In genomic region chr13:55898257-55898950, GRCm38 (mm10) we compare ENCODE assay signal across 13 mouse cellular contexts.
DNase-seq lines count a peak whose midpoint lies in the region; ATAC-seq and TF ChIP-seq lines count a peak whose summit lies in the region.
"Had no signal": no experiment of that assay in that cellular context is flagged by ENCODE, and none has a peak within 500 bp of the region (broad histone marks: within the 10 kb centered on the region; RNA-seq: fewer than 3 reads in every experiment).

No protein-coding gene starts in this region.

- H3K4me2 ChIP-seq in midbrain, postnatal 0 days (ENCODE audit: low read depth, low read length, poor library complexity, severe bottlenecking), result no peak overlapping the region
- no peak overlapping the region for H3K4me2 ChIP-seq in embryonic facial prominence, embryonic 11.5 days (ENCODE audit: low read depth, low read length)
- H3K4me2 ChIP-seq in forebrain, embryonic 14.5 days (ENCODE audit: low read length), result no peak overlapping the region
- H3K4me2 ChIP-seq in stomach, embryonic 14.5 days (replicated peaks; ENCODE audit: low read depth, low read length), result no peak overlapping the region
- H3K4me2 ChIP-seq: heart, embryonic 15.5 days; liver, embryonic 11.5 days; midbrain, embryonic 12.5 days had no signal

- no peak overlapping the region for H3K9ac ChIP-seq in midbrain, postnatal 0 days (replicated peaks; ENCODE audit: low read length, poor library complexity, severe bottlenecking)
- H3K9ac ChIP-seq in embryonic facial prominence, embryonic 11.5 days (replicated peaks; ENCODE audit: low read length), result peak overlapping the region; percentile 14; the same call in 1 of the 2 replicates
- no peak overlapping the region for H3K9ac ChIP-seq in forebrain, embryonic 14.5 days (ENCODE audit: low read length)
- H3K9ac ChIP-seq in stomach, embryonic 14.5 days (replicated peaks; ENCODE audit: low read depth, low read length), result no peak overlapping the region
- H3K9ac ChIP-seq: heart, embryonic 15.5 days; midbrain, embryonic 12.5 days had no signal

- no peak for DNase-seq in midbrain, embryonic 10.5 days (ENCODE audit: low spot score)
- DNase-seq in midbrain, postnatal 0 days (ENCODE audit: low spot score), result no peak
- DNase-seq in embryonic facial prominence, embryonic 11.5 days (ENCODE audit: low spot score), result no peak
- peak; percentile 56 for DNase-seq in forebrain, embryonic 14.5 days (ENCODE audit: low spot score)
- DNase-seq in left cerebral cortex, postnatal 14 days (ENCODE audit: low spot score in 2 of 2), result no peak
- DNase-seq in adipocyte (ENCODE audit: low spot score), result no peak
- DNase-seq: kidney, postnatal 25 days; layer of hippocampus, postnatal 36 days; lung, postnatal 10 days had no signal

- H3K27ac ChIP-seq in midbrain, embryonic 10.5 days (replicated peaks), result peak overlapping the region; percentile 69
- no peak overlapping the region for H3K27ac ChIP-seq in midbrain, postnatal 0 days (ENCODE audit: low read depth, low read length)
- H3K27ac ChIP-seq in embryonic facial prominence, embryonic 11.5 days (replicated peaks; ENCODE audit: low read depth, low read length), result no peak overlapping the region
- H3K27ac ChIP-seq in forebrain, embryonic 14.5 days (ENCODE audit: low read depth, low read length), result peak overlapping the region; percentile 39; the same call in 1 of the 2 replicates
- H3K27ac ChIP-seq in stomach, embryonic 14.5 days (ENCODE audit: low read length), result peak overlapping the region; percentile 74; the same call in 1 of the 2 replicates
- H3K27ac ChIP-seq: heart, embryonic 15.5 days; midbrain, embryonic 12.5 days had no signal

- peaks cover 30% of the 10 kb centered on the region for H3K4me1 ChIP-seq in midbrain, embryonic 10.5 days
- 0 out of 2 replicates have a peak, but pooled peaks cover 4% of the 10 kb centered on the region for H3K4me1 ChIP-seq in midbrain, postnatal 0 days (ENCODE audit: insufficient read depth, low read length)
- no peaks in the 10 kb centered on the region for H3K4me1 ChIP-seq in embryonic facial prominence, embryonic 11.5 days (ENCODE audit: control insufficient read depth, insufficient read depth, low read length)
- H3K4me1 ChIP-seq in forebrain, embryonic 14.5 days (ENCODE audit: control insufficient read depth, insufficient read depth, low read length), result peaks cover 15% of the 10 kb centered on the region
- H3K4me1 ChIP-seq in stomach, embryonic 14.5 days (ENCODE audit: control insufficient read depth, insufficient read depth, low read length), result peaks cover 33% of the 10 kb centered on the region

- no peak for TF ChIP-seq CTCF in midbrain, postnatal 0 days (IDR thresholded peaks at IDR 0.05)

- WGBS in midbrain, embryonic 10.5 days, result 66% methylated on average over 17 of the region's 17 CpGs
- WGBS in midbrain, postnatal 0 days, result 50% methylated on average over 17 of the region's 17 CpGs
- 66% methylated on average over 17 of the region's 17 CpGs for WGBS in embryonic facial prominence, embryonic 11.5 days
- WGBS in forebrain, embryonic 14.5 days, result 21% methylated on average over 17 of the region's 17 CpGs
- 80% methylated on average over 17 of the region's 17 CpGs for WGBS in stomach, embryonic 14.5 days

- no peak for ATAC-seq in midbrain, postnatal 0 days (ENCODE audit: low FRiP score)
- no peak for ATAC-seq in embryonic facial prominence, embryonic 11.5 days (replicated peaks; ENCODE audit: insufficient number of reproducible peaks, low FRiP score, low TSS enrichment, low read depth)
- ATAC-seq in forebrain, embryonic 14.5 days, result peak; percentile 46
- ATAC-seq in stomach, embryonic 14.5 days (ENCODE audit: insufficient number of reproducible peaks, insufficient read depth, low FRiP score, low read depth), result no peak

- H3K36me3 ChIP-seq in midbrain, embryonic 10.5 days, result no peaks in the 10 kb centered on the region
- no peaks in the 10 kb centered on the region for H3K36me3 ChIP-seq in midbrain, postnatal 0 days (ENCODE audit: insufficient read depth, low read length)
- no peaks in the 10 kb centered on the region for H3K36me3 ChIP-seq in embryonic facial prominence, embryonic 11.5 days (replicated peaks; ENCODE audit: control insufficient read depth, insufficient read depth, low read depth, low read length)
- H3K36me3 ChIP-seq in forebrain, embryonic 14.5 days (ENCODE audit: control insufficient read depth, insufficient read depth, low read length), result no peaks in the 10 kb centered on the region
- H3K36me3 ChIP-seq in stomach, embryonic 14.5 days (ENCODE audit: control insufficient read depth, insufficient read depth, low read length), result no peaks in the 10 kb centered on the region
- H3K36me3 ChIP-seq: heart, embryonic 15.5 days; midbrain, embryonic 12.5 days had no signal

- intact Hi-C loops in left cerebral cortex, postnatal 14 days (cut with DNase I), result no loop called here

- peaks cover 34% of the 10 kb centered on the region for H3K27me3 ChIP-seq in midbrain, embryonic 10.5 days (ENCODE audit: low read depth, poor library complexity, severe bottlenecking)
- no peaks in the 10 kb centered on the region; the same call in 1 of the 2 replicates for H3K27me3 ChIP-seq in midbrain, postnatal 0 days (ENCODE audit: insufficient read depth, low read length)
- no peaks in the 10 kb centered on the region for H3K27me3 ChIP-seq in embryonic facial prominence, embryonic 11.5 days (ENCODE audit: control insufficient read depth, insufficient read depth, low read length)
- no peaks in the 10 kb centered on the region for H3K27me3 ChIP-seq in forebrain, embryonic 14.5 days (replicated peaks; ENCODE audit: control insufficient read depth, insufficient read depth, low read length)
- no peaks in the 10 kb centered on the region for H3K27me3 ChIP-seq in stomach, embryonic 14.5 days (ENCODE audit: control insufficient read depth, insufficient read depth, low read length)

- H3K9me3 ChIP-seq in midbrain, embryonic 10.5 days (replicated peaks), result no peaks in the 10 kb centered on the region
- no peaks in the 10 kb centered on the region for H3K9me3 ChIP-seq in midbrain, postnatal 0 days (ENCODE audit: low read length)
- no peaks in the 10 kb centered on the region for H3K9me3 ChIP-seq in embryonic facial prominence, embryonic 11.5 days (replicated peaks; ENCODE audit: control insufficient read depth, low read length)
- H3K9me3 ChIP-seq in forebrain, embryonic 14.5 days (replicated peaks; ENCODE audit: control insufficient read depth, low read length), result no peaks in the 10 kb centered on the region
- no peaks in the 10 kb centered on the region for H3K9me3 ChIP-seq in stomach, embryonic 14.5 days (ENCODE audit: control insufficient read depth, low read depth, low read length)
- H3K9me3 ChIP-seq: heart, embryonic 15.5 days; midbrain, embryonic 12.5 days had no signal

- H3K4me3 ChIP-seq in midbrain, embryonic 10.5 days, result 0 out of 2 replicates have a peak overlapping the region, but pooled peaks have one; percentile 11
- no peak overlapping the region for H3K4me3 ChIP-seq in midbrain, postnatal 0 days (ENCODE audit: low read depth, low read length)
- no peak overlapping the region for H3K4me3 ChIP-seq in embryonic facial prominence, embryonic 11.5 days (ENCODE audit: low read depth, low read length)
- no peak overlapping the region for H3K4me3 ChIP-seq in forebrain, embryonic 14.5 days (ENCODE audit: low read depth, low read length)
- H3K4me3 ChIP-seq in stomach, embryonic 14.5 days (ENCODE audit: low read depth, low read length), result no peak overlapping the region
- H3K4me3 ChIP-seq: heart, embryonic 15.5 days; midbrain, embryonic 12.5 days had no signal

Comparison
In these comparisons a context has a peak if more than half of its experiments do, and no peak if none do; other contexts are left out.
1. H3K27ac ChIP-seq: peak in midbrain, embryonic 10.5 days (single experiment), forebrain, embryonic 14.5 days (single experiment) and stomach, embryonic 14.5 days (single experiment); none in midbrain, postnatal 0 days (single experiment) and embryonic facial prominence, embryonic 11.5 days (single experiment).